Mouse (Mus musculus) adrenal gland, postnatal 10 days (tissue): Measurements from ENCODE around the gene Insig1. TPM values are rescaled to one million over a fixed set of nuclear protein-coding genes. Genes with fewer than 3 reads are reported as not detected.
A peak's percentile ranks its signal among the peaks of the same experiment; 100 is the strongest.

Source experiments
- DNase-seq: peaks from one replicate; pipeline ENCODE4 v3.0.0; 2021; ENCODE audit warnings: mixed read lengths
- long read RNA-seq, 2 experiments: library from polyadenylated mRNA; stranded (forward); transcript quantifications; one replicate each; pipeline ENCODE4 v2.0.0; 2021
- total RNA-seq, 2 experiments: library from RNA; stranded (reverse); gene quantifications; 2 replicates each; pipeline ENCODE4 v1.2.3; 2021

Insig1 gene
- total RNA-seq: 10 to 100 TPM; 67.2 to 71.2 TPM
- long read RNA-seq, experiment 1, transcript Insig1-201 (5 exons, 2,697 nt): major isoform, 240 of 259 reads
- long read RNA-seq, experiment 1, partial matches to known transcripts: 2 of 259 reads
- long read RNA-seq, experiment 1, other reads (novel, unspliced or antisense): 16 of 259 reads
- long read RNA-seq, experiment 2, transcript Insig1-201 (5 exons, 2,697 nt): major isoform, 148 of 158 reads
- long read RNA-seq, experiment 2, partial matches to known transcripts: 3 of 158 reads
- long read RNA-seq, experiment 2, other reads (novel, unspliced or antisense): 7 of 158 reads

DNA sequence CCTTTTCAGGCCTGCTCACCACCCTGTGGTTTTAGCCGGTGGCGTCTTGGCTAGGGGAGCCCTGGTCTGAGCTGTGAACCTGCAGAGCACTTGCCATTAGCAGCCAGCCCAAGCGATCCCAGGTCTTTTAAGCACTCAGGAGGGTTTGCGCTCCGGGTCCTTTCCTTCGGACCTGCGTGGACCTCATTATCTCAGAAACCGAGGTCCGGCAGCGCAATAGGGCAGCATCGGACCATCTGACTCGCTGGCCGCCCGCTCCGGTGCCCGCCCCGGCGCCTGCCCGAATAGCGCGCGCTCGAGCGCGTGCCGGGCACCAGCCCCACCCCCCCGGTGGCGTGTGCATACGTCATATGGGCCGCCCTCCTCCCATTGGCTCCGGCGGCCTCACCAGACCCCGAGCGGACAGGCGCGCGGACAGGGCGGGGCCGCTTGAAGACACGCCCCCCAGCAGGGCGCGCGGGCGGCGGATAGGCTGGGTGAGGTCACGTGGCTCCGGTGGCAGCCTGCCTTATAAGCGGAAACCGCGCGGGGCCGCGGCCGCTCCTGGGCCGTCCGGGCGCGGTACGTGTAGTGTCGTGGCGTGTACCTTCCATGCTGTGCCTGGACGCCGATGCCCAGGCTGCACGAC, at the start of gene Insig1:
Gene Insig1 (plus strand): TSS at position 536 of the 628 bp plus-strand sequence.
- peak; percentile 99 for DNase-seq

DNA sequence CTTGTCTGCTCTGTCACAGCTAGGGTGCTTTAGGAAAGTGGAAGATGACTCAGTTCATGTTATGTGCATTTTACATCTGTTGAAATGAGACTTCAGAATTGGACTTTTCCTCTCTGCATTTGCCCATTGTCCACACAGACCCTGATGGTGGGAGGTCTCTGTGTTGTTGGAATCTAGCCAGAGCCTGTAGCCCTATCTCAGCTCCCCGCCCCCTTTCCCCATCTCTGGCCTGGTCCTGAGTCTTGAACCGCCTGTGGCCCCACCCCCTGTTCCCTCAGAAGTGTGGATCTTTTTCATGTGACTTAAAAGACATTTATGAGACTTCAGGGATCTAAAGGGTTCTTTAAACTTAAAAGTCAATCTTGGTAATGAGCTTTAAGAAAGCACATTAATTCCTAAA, 47.7 kb upstream of the Insig1 start:
- DNase-seq: no peak

DNA sequence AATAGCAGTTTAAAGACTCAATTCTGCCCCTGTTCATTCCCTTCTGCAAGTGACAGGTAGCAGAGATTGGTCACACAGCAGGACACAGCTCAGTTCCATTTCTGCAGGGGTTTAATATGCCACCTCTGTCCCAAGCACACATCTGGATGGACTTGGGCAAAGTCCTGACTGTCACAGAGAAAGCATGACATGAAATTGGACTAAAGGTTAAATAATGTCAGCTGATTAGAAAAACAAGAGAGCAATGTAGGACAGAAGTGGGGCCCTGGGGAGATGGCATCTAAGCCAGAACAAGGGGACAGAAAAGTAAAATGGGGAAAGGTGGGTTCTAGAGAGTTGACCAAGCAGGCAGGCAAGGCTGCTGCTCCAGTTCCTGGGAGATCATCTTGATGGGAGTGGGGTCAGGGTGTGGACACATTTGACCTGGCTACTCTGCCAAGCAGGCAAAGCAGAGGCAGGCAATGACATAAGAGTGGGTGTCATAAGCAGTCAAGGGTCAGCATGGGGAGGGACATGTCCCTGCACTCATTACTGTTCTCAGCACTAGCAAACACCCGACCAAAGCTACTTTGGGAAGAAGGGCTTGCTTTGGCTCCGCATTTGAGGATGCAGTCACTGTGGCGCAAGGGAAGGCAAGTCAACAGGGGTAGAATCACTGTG, 39.5 kb upstream of the Insig1 start:
- peak; percentile 25 for DNase-seq

DNA sequence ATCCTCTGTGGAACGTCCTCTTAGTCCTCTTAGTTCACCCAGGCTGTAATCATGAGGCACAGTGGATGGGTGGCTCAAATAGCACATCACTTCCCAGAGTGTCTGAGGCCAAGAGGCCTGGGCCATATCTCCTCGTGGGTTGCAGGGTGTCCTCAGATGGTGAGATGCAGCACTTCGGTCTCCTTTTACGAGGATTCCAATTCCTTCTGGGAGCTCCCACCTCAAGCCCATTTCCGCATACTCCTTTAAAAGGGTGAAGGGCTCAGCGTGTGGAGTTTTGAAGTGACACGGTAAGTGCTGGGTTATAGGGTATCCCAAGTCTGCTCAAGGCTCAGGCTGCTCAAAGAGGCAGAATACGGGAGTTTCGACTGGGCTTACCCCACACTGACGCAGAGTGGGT, 38.3 kb upstream of the Insig1 start:
- no peak for DNase-seq

DNA sequence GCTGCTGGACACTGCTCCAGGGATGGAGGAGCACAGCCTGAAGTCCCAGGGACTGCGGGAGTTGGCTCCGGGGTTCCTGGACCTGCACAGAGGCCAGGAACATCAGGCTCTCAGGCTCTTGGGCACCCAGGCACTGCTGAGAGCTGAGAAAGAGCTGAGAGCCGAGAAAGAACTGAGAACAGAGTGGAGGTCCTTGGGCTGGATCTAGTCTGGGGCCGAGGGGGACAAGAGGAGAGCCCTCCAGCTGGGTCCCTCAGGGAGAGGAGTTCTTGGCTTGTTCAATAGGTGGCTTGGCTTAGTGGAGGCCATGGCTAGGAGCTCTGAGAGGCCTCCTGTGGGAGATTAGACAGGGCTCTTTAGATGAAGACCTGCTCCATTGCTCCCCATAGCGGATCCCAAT, 37.9 kb upstream of the Insig1 start:
- peak; percentile 20 for DNase-seq

DNA sequence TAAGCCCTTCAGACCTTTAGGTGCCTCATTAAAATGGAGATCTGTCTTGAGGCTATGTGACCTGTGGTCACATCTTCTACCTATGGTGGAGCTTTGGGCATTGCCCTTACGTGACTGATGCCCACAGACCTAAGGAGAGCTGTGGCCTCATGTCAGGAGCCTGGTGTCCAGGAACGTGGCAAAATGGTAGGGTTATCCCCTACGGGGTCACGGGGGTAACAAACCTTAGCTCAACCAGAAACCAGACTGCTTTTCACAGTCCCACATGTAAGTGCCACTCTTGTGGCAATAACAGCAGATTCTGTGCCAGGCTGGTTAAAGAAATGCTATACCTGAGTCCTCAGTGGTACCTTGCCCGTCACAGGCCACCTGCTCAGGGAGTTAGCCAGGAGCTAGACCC, 37.3 kb upstream of the Insig1 start:
- DNase-seq: no peak

DNA sequence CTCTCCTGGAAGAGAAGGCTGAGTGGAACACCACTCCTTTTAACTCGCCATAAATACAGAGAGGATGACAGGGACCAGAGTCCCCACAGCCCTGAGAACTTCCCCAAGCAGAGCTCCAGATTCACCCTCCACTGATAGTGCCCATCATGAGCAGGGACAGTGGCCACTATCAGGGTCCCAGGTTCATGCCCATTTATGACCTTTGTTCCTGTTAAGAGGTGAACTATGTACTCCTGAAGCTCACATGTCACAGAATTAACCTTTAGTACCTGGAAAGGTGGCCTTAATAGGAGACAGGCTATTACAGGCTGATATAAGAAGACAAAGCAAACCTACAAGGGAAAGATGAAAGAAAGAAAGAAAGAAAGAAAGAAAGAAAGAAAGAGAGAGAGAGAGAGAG, 35.2 kb upstream of the Insig1 start:
- DNase-seq: no peak

DNA sequence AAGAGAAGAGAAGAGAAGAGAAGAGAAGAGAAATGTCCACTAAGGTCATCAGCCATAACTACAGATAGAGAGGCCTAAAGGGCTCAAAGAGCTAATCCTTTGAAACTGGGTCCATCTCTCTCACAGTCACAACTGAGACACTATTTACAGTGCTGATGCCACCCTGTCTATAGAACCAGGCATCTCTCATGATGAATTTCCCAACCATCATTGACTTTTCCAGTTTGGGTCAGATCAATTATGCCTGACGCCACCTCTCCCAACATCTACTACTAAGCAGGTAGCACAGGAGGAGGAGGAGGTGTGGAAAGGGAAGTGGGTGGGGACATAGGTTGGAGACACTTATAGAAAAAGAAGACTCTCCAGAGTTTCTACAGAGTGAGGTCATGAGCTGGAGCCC, 34.6 kb upstream of the Insig1 start:
- DNase-seq: no peak

DNA sequence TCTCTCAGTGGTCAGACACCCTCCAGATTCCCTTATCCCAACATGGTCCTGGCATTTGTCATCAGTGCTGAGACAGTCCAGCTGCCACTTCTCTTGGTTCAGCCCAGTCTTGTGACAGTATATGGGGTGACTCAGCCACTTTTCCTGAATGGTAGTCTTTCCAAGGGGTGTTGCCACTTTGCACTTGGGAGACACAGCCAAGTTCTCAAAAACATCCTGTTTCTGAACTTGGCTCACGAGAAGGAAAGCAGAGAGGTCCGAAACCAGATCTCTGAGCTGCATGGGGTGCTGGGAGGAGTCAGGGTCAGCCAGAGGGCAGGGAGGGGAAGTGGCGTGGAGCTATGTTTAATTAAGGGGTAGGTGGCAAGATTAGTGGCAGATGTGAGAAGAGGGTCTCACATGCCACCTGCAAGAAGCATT, 34.0 kb upstream of the Insig1 start:
- DNase-seq: peak; percentile 59

DNA sequence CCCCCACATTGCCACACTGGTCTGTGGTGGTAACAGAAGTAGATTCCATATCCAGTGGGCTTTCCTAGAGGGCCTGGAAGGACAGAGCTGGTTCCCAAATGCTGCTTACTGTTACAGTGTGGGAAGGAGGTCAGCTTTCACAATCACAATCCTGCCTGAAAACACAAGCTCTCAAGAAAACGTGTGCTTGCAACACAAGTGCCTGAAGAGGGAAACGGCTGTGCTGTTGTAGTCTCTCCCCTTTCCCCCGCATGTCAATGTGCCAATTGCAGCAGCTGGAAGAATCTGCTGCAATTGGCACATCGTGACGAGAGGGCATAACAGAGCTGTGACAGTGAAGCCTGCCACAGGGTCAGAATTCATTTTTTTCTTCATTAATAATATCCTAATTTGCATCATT, 33.5 kb upstream of the Insig1 start:
- DNase-seq: peak; percentile 54

DNA sequence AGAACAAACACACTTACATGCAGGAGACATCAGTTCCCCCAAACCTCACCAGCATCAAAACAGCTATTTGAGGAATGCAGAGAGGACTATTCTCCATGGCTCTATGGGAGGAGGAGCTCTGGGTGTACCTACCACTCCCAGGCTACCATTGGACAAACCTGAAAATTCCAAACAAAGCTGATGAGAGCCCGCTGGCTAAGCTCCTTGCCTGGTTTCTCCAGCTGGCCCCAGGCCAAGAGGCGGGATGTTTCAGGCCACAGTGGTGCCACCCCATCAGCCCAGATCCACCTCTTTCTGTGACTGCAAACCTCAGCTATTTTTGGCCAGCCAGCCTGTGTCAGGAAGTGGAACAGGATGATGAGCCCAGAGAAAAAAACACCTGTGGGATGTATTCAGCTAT, 33.0 kb upstream of the Insig1 start:
- peak; percentile 87 for DNase-seq

DNA sequence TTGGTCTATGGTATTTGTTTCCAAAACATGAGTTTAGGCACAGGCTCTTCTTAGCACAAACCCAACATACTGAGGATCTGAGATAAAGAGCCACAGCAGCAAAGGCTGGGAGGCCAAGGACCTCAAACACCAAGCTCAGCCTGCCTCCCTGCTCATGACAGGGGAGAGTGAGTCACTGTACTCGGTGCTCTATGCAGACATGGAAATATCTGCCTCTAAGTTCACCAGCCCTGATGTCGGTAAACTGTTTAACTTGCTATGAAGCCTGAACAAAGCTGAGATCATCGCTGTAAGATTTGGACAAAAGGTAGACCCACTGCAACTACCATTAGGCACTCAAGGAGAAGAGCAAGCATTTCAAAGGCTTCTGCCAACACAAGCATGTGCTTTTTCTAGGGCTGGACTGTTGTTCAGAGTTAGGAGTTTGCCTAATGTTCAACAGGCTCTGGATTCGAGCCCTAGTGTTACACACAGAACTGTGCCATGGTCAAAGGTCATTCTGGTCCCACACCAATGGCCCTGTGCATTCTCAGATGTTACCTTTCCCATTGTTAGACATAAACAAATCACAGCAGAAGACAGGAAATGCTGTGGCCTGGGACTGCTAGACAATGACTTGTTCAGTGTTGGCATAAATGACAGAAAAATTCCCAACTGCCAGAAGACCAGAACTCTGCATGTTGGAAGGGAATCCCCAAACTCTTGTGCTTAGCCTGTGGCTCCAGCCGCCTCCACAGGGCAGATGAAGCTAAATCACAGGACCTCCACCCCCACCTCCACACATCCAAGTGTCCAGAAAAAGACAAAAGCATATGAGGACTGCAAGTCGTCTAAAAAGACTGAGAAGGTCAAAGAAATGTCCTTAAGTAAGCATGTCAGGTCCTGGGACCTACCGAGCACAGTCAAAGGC, 31.2 kb upstream of the Insig1 start:
- DNase-seq: peak; percentile 27

DNA sequence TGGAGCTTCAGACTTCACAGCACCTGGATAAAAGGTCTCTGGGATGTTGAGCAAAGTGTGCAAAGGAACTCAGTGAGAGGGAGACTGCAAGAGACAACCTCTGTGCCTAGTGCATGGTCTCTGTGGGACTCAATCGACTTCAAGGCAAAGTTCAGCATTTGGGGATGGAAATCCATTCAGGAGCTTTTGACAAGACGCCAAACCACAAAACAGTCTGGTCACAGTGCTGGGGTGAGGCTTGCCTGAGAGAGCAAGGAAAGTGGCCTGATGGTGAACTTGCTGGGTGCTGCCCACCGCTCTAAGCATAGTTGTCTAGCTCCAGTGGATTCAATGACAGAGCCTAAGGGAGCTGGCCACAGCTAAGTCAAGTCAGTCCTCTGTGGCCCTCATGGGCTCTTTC, 30.4 kb upstream of the Insig1 start:
- DNase-seq: peak; percentile 44

DNA sequence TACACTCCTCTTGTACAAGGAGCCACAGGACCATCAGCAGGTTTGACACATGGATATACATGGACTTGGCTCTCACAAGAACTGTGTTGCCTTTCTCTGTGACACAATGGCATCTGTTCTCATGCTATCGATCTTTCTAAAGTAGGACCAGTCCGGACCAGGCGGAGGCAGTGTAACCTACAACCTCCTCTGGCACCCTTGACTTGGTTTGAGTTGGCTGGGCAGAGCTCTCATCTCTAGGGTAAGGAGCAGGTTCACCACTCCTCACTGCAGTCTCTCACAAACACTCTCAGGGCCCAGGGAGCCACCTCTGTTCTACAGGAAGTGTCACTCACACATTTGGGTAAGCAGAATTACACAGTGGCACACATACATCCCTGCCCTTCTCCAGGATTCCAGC, 29.1 kb upstream of the Insig1 start:
- DNase-seq: no peak

DNA sequence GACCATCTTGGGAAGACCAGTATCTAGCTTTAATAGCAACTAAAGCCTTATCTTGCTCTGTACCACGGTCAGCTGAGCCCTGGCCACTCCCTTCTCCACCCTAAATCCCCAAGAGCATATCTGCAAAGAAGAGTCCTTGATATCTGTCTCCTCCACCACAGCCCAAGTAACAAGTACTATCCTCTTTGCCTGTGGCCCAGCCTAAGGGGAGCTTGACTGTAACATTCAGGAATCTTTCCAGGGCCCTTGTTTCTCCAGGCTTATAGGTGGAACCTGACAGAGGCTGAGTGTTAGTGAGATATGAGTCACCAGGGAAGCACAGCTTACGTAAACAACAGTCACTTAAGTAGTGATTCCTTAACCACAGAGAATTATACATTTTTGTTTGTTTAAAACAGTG, 28.4 kb upstream of the Insig1 start:
- no peak for DNase-seq

DNA sequence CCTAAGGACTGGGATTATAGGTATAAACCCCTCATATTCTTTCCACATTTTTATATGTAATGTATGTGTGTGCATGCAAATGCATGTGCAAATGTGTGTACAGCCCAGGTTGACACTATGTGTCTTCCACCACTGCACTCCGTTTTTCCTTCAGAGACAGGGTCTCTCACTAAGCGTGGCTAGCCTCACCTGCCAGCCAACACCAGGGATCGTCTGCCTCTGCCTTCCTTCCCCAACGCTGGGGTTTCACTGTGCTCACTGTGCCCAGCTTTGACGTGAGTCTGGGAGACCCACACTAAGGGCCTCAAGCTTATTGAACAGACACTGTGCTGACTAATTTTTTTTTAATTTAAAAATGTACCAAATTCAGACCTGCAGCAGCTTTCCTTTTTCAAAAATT, 27.8 kb upstream of the Insig1 start:
- DNase-seq: no peak

DNA sequence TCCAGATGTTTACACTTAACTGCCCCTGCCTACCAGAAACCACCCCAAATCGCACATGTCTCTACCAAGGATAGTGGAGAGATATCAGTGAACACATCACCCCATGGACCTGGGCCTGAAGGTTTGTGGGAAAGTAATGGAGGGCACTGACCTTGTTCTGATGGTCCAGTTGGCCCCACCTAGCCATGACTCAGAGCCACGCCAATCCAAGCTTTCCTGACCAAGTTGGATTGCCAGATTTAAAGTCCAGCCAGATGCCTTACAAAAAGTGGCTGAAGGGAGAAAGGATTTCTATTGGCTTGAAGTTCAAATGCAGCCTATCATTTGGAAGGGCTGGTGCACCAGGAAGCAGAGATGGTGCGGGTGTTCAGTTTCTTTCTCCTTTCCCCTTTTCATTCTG, 24.2 kb upstream of the Insig1 start:
- DNase-seq: no peak

DNA sequence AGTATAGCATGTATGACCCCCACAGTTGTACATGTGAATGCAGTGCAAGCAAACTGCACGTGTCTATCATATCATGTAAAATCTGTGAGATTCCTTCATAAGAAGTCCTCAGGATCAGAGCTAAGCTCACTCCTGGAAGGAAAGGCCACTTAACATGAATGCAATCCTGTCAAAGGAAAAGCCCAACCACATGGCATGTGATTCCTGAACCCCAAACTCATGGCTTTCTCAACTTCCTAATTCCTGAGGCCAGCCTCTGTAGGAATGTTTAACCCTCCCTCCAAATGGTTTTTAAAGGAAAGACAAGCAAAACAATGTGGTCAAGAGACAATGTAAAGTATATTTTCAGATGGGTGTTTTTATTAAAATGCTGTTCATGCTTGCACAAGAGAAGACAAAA, 23.2 kb upstream of the Insig1 start:
- DNase-seq: no peak

DNA sequence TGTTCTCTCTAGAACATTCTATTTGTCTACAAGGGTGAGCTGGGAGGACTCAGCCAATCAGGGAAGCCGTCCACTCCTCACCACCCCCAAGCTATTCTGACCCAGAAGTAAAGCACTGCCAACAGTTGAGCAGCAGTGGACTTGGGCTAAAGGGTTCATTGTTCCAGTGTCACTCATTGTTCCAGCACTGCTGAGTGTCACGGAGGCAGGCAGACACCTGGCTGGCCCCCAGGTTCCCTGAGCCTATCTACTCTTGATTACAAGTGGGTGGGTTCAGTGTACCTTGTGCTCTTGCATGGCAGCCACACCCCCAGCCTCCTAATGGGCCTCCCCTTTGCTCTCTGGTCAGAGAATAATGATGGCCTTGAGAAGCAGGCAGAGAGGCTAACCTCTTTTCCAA, 15.7 kb upstream of the Insig1 start:
- DNase-seq: no peak

DNA sequence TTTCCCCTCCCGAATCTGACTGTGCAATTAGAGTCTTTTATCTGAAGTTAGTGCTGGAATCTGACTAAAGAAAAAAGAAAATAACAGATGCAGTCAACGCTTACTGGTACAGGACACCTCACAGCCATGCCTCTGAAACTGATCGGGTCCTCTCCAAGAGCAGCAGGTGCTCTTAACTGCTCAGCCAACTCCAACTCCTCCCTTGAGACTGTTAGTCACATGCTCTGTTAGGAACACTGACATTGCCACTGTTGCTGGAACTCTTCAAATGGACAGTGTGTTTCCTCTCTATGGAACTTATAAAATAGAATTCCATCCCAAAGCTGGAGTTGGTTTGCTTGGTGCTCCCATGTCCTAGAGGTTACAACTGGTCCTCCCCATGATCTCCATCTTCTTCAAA, 14.3 kb upstream of the Insig1 start:
- DNase-seq: no peak

DNA sequence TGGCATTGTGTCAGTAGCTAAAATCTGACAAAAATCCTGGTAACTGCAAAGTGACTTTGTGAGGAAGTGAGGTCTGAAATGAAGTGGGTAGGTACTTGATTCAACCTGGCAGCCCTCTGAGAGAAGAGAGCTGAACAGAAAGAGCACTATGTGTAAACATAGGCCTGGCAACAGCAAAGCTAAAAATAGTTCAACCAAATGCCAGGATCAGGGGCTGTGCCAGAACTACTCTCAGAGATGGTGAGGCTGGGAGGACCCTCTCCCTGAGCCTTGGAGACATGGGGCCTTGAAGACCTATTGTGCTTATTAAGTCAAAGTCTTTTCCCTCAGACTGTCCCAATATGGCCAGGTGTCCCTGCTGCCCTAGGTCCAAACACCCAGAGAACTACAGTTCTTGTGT, 10.7 kb upstream of the Insig1 start:
- DNase-seq: peak; percentile 12

DNA sequence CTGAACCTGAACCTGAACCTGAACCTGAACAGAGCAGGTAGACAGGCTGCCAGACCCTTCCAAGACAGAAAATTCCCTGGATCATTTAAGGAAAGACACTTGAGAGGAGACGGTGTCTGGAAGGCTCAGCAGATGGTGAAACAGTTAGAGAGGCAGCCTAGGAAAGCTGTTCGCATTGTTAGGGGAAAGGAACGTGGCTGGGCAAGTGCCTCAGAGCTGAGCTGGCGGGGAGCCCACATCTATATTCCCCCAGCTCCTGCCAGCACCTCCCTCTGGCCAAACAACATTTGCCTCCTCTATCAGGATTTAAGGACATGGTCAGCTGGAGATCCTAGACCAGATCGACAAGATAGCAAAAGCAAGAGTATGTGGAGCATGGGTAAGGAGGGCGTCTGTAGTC, 10.2 kb upstream of the Insig1 start:
- peak; percentile 23 for DNase-seq
